Mouse (Mus musculus): Measurements from ENCODE around the gene Atg2a.

DNA sequence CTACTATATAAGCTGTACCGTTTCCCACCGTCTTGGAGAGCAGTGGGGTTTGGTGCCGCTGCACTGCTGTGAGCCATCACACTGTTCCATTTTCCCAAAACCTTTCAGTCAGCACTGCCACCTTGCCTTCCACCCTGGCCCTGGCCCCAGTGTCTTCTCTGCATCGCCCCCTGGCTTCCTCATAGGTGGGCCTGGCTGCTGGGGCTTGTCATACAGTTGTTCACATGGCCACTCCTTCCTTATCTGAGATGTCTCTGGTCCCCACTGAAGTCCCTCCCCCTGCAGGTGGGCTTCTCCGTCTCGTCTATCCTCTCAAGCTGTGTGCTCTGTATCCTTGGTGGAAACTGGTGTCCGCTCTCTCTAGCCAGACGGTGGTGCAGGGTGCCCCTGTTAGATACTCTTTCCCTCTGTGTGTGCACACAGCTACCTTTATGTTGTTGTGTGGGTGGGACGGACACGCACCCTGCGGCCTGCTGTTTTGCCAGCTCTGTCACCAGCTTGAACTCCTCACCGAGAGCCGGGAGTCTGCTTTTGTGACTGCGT lies 48.3 kb downstream of the Atg2a start:
- TF ChIP-seq CTCF (IDR thresholded peaks at IDR 0.05; ENCODE audit: low read depth, low read length), result no peak
- TF ChIP-seq GATA2 (IDR thresholded peaks at IDR 0.05; ENCODE audit: borderline replicate concordance, low read depth, low read length), result no peak
- no peak for TF ChIP-seq TAL1 (conservative IDR thresholded peaks at IDR 0.05; ENCODE audit: low read depth, low read length)
- no peak for TF ChIP-seq GATA1 (IDR thresholded peaks at IDR 0.05; ENCODE audit: borderline replicate concordance, low read length)
- TF ChIP-seq POLR2AphosphoS5 (IDR thresholded peaks at IDR 0.05; ENCODE audit: insufficient replicate concordance, low read depth, low read length), result no peak
